Mouse (Mus musculus) lung, embryonic 14.5 days (tissue): ENCODE measurements at regions not wholly inside any gene's neighbourhood (a gene's known extent, or its start where the extent isn't known, plus 50 kb on each side); places are given as distances from the start of the nearest gene placed in this dataset.

Experiments used
- ATAC-seq: fragments of 200-750 bp; cut with Nextera tagmentation; 2 replicates; pipeline ENCODE4 v1.8.0; 2017; ENCODE audit warnings: mild to moderate bottlenecking, moderate TSS enrichment, moderate library complexity; ENCODE audit not compliant: insufficient read depth
- DNase-seq: peaks from one replicate; pipeline ENCODE4 v3.0.0-alpha.2; 2015
- H3K27ac ChIP-seq: fragments of 300-500 bp; sonication (generic); 2 replicates; pipeline ENCODE4 v1.5.1; 2014; ENCODE audit warnings: low read depth, mild to moderate bottlenecking, moderate library complexity
- H3K27me3 ChIP-seq: fragments of 300-500 bp; sonication (generic); 2 replicates; pipeline ENCODE4 v1.6.1; 2014; ENCODE audit warnings: low read length, control low read depth; ENCODE audit not compliant: insufficient read depth
- H3K36me3 ChIP-seq: fragments of 300-500 bp; sonication (generic); 2 replicates; pipeline ENCODE4 v1.6.1; 2014; ENCODE audit warnings: control low read depth; ENCODE audit not compliant: insufficient read depth
- H3K4me1 ChIP-seq: fragments of 300-500 bp; sonication (generic); 2 replicates; pipeline ENCODE4 v1.6.1; 2014; ENCODE audit warnings: antibody characterized with exemption, control low read depth; ENCODE audit not compliant: insufficient read depth
- H3K4me2 ChIP-seq: fragments of 300-500 bp; sonication (generic); 2 replicates; pipeline ENCODE4 v1.6.1; 2014; ENCODE audit warnings: mild to moderate bottlenecking
- H3K4me3 ChIP-seq: fragments of 300-500 bp; sonication (generic); 2 replicates; pipeline ENCODE4 v1.5.1; 2014; ENCODE audit warnings: low read depth, low read length
- H3K9ac ChIP-seq: fragments of 300-500 bp; sonication (generic); 2 replicates; pipeline ENCODE4 v1.6.1; 2014
- H3K9me3 ChIP-seq: fragments of 300-500 bp; sonication (generic); 2 replicates; pipeline ENCODE4 v1.6.1; 2016; ENCODE audit warnings: low read depth, low read length, control low read depth
- CTCF ChIP-seq: IDR thresholded peaks from 2 replicates; pipeline ENCODE4 v1.5.1; 2016; ENCODE audit warnings: antibody characterized with exemption, low read depth
- WGBS: fragments of 180-500 bp; shearing (Covaris S2); extraction: QIAGEN DNeasy Blood & Tissue Kit; methylation state at CpG from one replicate; pipeline ENCODE4 v1.1.7; 2014; 5-methylcytosine and 5-hydroxymethylcytosine counted together

DNA sequence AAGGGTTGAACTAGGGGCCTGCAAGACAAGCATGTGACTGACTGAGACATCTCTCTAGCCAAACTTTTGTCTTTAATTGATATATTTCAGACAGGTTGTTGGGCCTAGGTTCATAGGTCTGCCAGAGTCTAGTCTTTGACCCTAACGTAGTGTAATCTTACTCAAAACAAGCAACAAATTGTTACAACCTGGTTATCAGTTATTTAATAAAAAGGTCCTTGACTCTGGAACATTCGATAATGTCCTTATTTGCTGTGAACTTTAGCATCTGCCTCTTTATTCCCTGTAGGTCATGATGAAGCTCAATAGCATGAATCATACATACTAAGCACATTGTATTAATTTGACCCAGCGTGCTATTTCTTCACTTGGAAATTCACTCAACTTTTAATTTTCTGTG, 156.3 kb downstream of the Postn start:
- no peak overlapping the region for H3K4me2 ChIP-seq
- DNase-seq, result no peak
- no peaks in the 10 kb centered on the region for H3K27me3 ChIP-seq
- WGBS, result 79% methylated on average over 3 of the region's 3 CpGs
- TF ChIP-seq CTCF, result no peak
- no peak overlapping the region for H3K4me3 ChIP-seq
- H3K27ac ChIP-seq, result no peak overlapping the region
- no peaks in the 10 kb centered on the region for H3K9me3 ChIP-seq
- H3K4me1 ChIP-seq, result no peaks in the 10 kb centered on the region
- no peak for ATAC-seq
- H3K36me3 ChIP-seq, result no peaks in the 10 kb centered on the region
- no peak overlapping the region for H3K9ac ChIP-seq

DNA sequence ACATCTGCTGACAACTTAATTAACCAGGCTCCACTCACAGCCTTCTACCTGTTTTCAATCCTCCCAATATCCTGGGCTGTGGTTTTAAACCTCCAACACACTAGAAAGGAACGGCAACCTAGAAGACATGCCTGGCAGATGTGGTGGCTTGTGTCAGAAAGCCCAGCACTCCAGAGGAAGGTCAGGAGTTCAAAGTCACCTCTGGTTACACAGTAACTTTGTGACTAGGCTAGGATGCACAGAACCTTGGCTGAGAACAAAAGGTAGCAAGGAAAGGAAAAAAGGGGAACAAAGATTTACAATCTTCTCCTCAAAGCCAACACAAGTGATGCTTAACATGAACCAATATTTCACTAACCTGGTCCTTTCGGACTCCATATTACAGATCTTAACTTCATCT, 161.8 kb downstream of the Postn start:
- no peak for ATAC-seq

DNA sequence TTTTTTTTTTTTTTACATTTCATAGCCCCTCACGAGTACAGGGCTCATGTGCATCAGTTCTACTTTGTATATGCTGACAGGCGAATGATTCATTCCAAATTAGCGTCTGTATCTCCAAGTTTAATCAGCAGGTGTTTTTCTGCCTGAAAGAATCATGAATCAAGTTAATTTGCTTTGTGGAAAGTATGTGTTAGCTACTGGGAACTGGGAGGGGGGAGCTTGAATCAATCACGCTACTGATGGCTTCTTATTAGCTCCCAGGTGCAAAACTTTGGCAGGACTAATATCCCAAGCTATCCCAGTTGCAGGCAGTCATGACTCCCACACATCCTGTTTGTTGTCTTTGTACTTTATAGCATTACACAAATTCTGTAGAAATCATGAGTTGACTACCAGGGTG, 165.7 kb downstream of the Postn start:
- ATAC-seq, result no peak
- H3K27me3 ChIP-seq, result no peaks in the 10 kb centered on the region
- no peak for DNase-seq
- no peak overlapping the region for H3K4me3 ChIP-seq
- H3K4me1 ChIP-seq, result no peaks in the 10 kb centered on the region
- H3K36me3 ChIP-seq, result no peaks in the 10 kb centered on the region
- TF ChIP-seq CTCF, result no peak
- peaks cover 5% of the 10 kb centered on the region; the same call in 1 of the 2 replicates for H3K9me3 ChIP-seq
- no peak overlapping the region for H3K27ac ChIP-seq
- H3K4me2 ChIP-seq, result no peak overlapping the region
- H3K9ac ChIP-seq, result no peak overlapping the region
- WGBS, result 70% methylated on average over 4 of the region's 4 CpGs

More for the DNA sequence above, 161.8 kb downstream of the Postn start:
- no peak for DNase-seq
- no peaks in the 10 kb centered on the region for H3K4me1 ChIP-seq
- H3K4me3 ChIP-seq, result no peak overlapping the region
- peaks cover 5% of the 10 kb centered on the region; the same call in 1 of the 2 replicates for H3K9me3 ChIP-seq
- no peaks in the 10 kb centered on the region for H3K27me3 ChIP-seq
- no peak overlapping the region for H3K4me2 ChIP-seq
- H3K27ac ChIP-seq, result no peak overlapping the region
- no peaks in the 10 kb centered on the region for H3K36me3 ChIP-seq
- no peak for TF ChIP-seq CTCF
- no peak overlapping the region for H3K9ac ChIP-seq
- WGBS, result 74% methylated on average over 2 of the region's 2 CpGs

DNA sequence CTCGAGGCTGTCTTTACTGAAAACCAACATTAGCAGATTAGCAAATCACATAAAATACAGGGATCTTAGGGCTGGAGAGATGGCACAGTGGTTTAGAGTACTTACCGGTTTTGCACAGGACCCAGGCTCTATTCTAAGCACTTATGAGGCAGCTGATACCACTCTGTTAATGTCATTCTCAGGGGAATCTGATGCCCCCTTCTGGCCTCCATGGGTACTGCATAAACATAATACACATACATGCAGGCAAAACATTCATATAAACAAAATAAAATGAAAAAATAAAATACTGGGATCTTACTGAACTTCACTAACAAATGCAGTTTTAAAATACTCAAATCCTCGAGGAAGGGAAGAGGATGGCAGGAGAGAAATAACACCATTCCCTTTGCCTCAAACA, 164.3 kb upstream of the Supt20 start:
- H3K4me2 ChIP-seq, result no peak overlapping the region
- no peak overlapping the region for H3K27ac ChIP-seq
- no peak for ATAC-seq
- no peaks in the 10 kb centered on the region for H3K27me3 ChIP-seq
- peak; percentile 26; the same call in 1 of the 2 replicates for TF ChIP-seq CTCF
- no peaks in the 10 kb centered on the region for H3K36me3 ChIP-seq
- WGBS, result 76% methylated on average over 3 of the region's 3 CpGs
- H3K4me1 ChIP-seq, result no peaks in the 10 kb centered on the region
- DNase-seq, result no peak
- no peak overlapping the region for H3K9ac ChIP-seq
- no peak overlapping the region for H3K4me3 ChIP-seq
- H3K9me3 ChIP-seq, result peaks cover 5% of the 10 kb centered on the region; the same call in 1 of the 2 replicates

DNA sequence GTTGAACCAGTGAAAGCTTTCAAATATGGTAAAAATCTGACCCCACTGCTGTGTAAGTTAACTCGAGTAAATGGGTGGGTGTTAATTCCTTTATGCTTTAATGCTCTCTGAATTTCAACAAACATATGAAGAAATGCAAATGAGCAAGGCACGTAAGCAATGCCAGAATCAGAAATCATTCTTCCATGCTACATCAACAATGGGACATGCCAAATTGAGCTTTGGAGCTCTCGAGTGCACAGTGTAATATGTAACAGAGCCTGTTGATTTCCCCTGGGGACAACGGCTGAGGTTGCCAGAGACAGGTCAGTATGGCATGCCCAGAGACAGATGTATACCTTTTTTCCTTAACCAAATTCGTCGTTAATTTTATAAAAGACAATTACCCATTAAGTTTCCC, 162.4 kb upstream of the Supt20 start:
- Histone ChIP-seq H3K9ac (no peak overlapping the region), H3K4me3 (no peak overlapping the region), H3K9me3 (peaks cover 5% of the 10 kb centered on the region; the same call in 1 of the 2 replicates), H3K36me3 (no peaks in the 10 kb centered on the region), H3K27ac (no peak overlapping the region), H3K4me1 (no peaks in the 10 kb centered on the region), H3K27me3 (no peaks in the 10 kb centered on the region), H3K4me2 (no peak overlapping the region)
- 75% methylated on average over 6 of the region's 6 CpGs for WGBS
- no peak for TF ChIP-seq CTCF
- ATAC-seq, result no peak
- no peak for DNase-seq

DNA sequence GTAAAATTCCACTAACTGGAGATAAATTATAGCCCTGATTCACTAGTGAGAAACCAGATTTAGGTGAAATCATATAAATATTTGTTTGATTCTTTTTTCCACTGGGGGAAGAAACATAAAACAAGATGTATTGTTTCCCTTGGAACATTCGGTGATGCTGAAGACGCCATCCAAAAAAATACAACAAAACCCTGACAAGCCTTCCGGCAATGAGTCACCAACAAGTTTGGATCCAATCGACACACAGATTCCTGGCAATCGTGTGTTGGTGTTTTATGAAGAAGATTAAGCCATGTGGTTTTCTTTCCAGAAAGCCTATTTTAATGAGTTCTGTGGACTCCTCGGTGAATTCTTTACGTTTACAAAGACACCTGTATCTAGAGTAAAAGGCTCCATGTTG, 157.2 kb upstream of the Supt20 start:
- H3K4me1 ChIP-seq, result no peaks in the 10 kb centered on the region
- H3K36me3 ChIP-seq, result no peaks in the 10 kb centered on the region
- H3K4me3 ChIP-seq, result no peak overlapping the region
- no peak overlapping the region for H3K9ac ChIP-seq
- ATAC-seq (no peak), DNase-seq (no peak)
- no peak for TF ChIP-seq CTCF
- H3K27ac ChIP-seq, result no peak overlapping the region
- H3K4me2 ChIP-seq, result no peak overlapping the region
- H3K27me3 ChIP-seq, result no peaks in the 10 kb centered on the region
- no peaks in the 10 kb centered on the region for H3K9me3 ChIP-seq
- WGBS, result 79% methylated on average over 7 of the region's 7 CpGs

DNA sequence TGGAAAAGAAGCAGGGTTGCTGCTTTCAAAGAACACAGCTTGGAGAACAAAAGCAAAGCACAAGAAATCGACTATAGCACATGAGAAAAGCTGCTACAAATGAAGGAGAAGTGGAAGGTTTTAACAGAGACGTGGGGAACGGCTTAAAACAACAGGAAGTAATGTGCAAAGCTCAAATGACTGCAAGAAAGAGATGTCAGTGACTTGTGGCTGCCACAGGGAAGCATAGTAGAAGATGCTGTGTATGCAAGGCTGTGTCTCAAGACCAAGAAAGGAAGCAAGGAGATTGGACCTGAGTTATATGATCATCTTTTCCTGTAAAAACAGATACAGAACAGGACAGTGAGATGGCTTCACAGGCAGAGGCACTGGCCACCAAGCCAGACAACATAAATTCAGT, 154.6 kb upstream of the Supt20 start:
- ATAC-seq (no peak), DNase-seq (no peak)
- no peaks in the 10 kb centered on the region; the same call in 1 of the 2 replicates for H3K9me3 ChIP-seq
- no peaks in the 10 kb centered on the region for H3K4me1 ChIP-seq
- no peaks in the 10 kb centered on the region for H3K27me3 ChIP-seq
- H3K27ac ChIP-seq, result no peak overlapping the region
- WGBS, result 37% methylated on average over 3 of the region's 3 CpGs
- no peak overlapping the region for H3K4me2 ChIP-seq
- no peaks in the 10 kb centered on the region for H3K36me3 ChIP-seq
- H3K4me3 ChIP-seq, result no peak overlapping the region
- H3K9ac ChIP-seq, result no peak overlapping the region
- TF ChIP-seq CTCF, result no peak

DNA sequence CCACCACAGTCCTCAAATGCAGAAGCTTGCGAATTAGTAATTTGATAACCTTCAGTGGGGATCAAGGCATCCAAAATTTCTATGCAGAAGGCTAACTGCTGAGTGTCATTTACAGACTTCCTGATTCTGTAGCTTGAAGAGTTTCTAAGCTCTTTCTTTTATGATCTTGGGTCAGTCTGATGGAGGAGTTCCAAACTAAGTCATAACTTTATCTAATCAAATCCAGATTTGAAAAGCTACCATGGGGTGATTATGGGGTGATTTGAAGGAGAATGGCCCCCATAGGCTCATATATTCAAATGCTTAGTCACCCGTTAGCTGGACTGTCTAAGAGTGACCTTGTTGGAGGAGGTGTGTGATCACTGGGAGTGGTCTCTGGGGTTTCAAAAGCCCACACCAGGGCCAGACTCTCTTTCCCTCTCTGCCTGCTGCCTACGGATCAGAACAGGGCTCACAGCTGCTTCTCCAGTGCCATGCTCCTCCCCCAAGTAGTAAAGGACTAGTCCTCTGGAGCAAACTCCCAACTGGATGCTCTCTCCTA, 152.0 kb upstream of the Supt20 start:
- no peaks in the 10 kb centered on the region for H3K36me3 ChIP-seq
- 71% methylated on average over 3 of the region's 3 CpGs for WGBS
- H3K4me1 ChIP-seq, result no peaks in the 10 kb centered on the region
- H3K9ac ChIP-seq, result no peak overlapping the region
- no peak overlapping the region for H3K27ac ChIP-seq
- H3K27me3 ChIP-seq, result no peaks in the 10 kb centered on the region
- H3K4me2 ChIP-seq, result no peak overlapping the region
- H3K9me3 ChIP-seq, result no peaks in the 10 kb centered on the region; the same call in 1 of the 2 replicates
- DNase-seq (no peak), ATAC-seq (no peak)
- TF ChIP-seq CTCF, result no peak
- H3K4me3 ChIP-seq, result no peak overlapping the region
